Mouse (Mus musculus): Measurements from ENCODE around the gene Syngr2. TPM values are rescaled to one million over a fixed set of nuclear protein-coding genes. Genes with fewer than 3 reads are reported as not detected.
A peak's percentile ranks its signal among the peaks of the same experiment; 100 is the strongest.
"Not testable (repeated sequence)": the region's sequence is repeated elsewhere in the genome, so short reads cannot be mapped to it uniquely, and the experiment has no call there.

Syngr2 gene
- polyA plus RNA-seq, 2 experiments, result 41.4 to 75.8 TPM

DNA sequence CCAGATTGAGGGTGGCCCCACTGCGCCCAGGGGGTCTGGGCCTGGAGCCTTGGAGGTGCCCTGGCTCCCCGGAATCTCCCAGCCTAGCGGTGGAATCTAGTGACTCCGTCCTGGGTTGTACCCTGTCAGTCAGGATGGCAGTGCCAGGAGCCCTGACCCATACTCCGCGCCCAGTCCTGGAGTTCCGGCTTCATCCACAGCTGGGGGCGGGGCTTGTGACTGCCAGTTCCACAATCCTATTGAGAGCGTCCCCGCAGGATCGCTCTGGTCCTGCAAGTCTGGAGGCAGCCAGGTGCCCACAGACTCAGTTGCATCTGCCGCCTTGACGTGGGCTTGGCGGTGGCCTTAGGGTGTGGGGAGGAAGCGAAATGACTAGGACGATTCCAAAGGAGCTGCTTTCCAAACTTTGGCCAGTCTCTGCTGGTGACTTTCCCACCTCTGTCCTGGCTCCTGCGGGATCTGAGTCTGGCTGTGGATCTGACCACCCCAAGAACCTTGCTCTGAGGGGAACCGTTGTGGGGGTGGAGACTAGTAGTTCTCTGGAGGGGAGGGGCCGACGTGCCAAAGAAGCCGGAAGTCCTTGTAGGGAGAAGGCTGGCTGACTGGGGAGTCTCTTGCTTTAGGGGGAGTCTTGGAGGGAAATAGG, 1.1 kb downstream of the Syngr2 start:
- Histone ChIP-seq H3K27me3 (ENCODE audit: control insufficient read depth, insufficient read depth, low read length) (no peaks in the 10 kb centered on the region), H3K27ac (replicated peaks; ENCODE audit: low read depth, low read length) (0 out of 2 replicates have a peak overlapping the region, but pooled peaks have one; percentile 8), H3K4me1 (ENCODE audit: control insufficient read depth, insufficient read depth, low read length) (peaks cover 13% of the 10 kb centered on the region), H3K4me2 (replicated peaks; ENCODE audit: low read depth, low read length, severe bottlenecking) (peak overlapping the region; percentile 88), H3K4me3 (replicated peaks; ENCODE audit: low read length) (peak overlapping the region; percentile 82), H3K9ac (ENCODE audit: low read depth, low read length, severe bottlenecking) (peak overlapping the region; percentile 69), H3K36me3 (ENCODE audit: control insufficient read depth, insufficient read depth, low read length) (peaks cover 34% of the 10 kb centered on the region), H3K9me3 (ENCODE audit: control insufficient read depth, low read length) (no peaks in the 10 kb centered on the region)
- 2% methylated on average over 21 of the region's 21 CpGs for WGBS
- peak; percentile 84 for ATAC-seq (ENCODE audit: low FRiP score, low read depth)
- no peak for TF ChIP-seq POLR2A (IDR thresholded peaks at IDR 0.05; ENCODE audit: borderline replicate concordance, extremely low read depth, insufficient read depth, insufficient read length)
- DNase-seq (ENCODE audit: low spot score), result peak; percentile 75

- TF ChIP-seq POLR2A (IDR thresholded peaks at IDR 0.05; ENCODE audit: borderline replicate concordance, extremely low read depth, insufficient read depth, insufficient read length), result no peak
- Histone ChIP-seq H3K36me3 (ENCODE audit: control insufficient read depth, insufficient read depth, low read length) (peaks cover 64% of the 10 kb centered on the region), H3K4me3 (replicated peaks; ENCODE audit: low read length) (no peak overlapping the region), H3K9ac (ENCODE audit: low read depth, low read length, severe bottlenecking) (no peak overlapping the region), H3K9me3 (ENCODE audit: control insufficient read depth, low read length) (no peaks in the 10 kb centered on the region), H3K27me3 (ENCODE audit: control insufficient read depth, insufficient read depth, low read length) (no peaks in the 10 kb centered on the region), H3K4me1 (ENCODE audit: control insufficient read depth, insufficient read depth, low read length) (peaks cover 13% of the 10 kb centered on the region), H3K27ac (replicated peaks; ENCODE audit: low read depth, low read length) (no peak overlapping the region), H3K4me2 (replicated peaks; ENCODE audit: low read depth, low read length, severe bottlenecking) (no peak overlapping the region)
- 88% methylated on average over 5 of the region's 5 CpGs for WGBS
- DNase-seq (ENCODE audit: low spot score) (no peak), ATAC-seq (ENCODE audit: low FRiP score, low read depth) (no peak)
These were observed 4.4 kb downstream of the Syngr2 start for GRCm38 (mm10) chr11:117813867-117814266.

DNA sequence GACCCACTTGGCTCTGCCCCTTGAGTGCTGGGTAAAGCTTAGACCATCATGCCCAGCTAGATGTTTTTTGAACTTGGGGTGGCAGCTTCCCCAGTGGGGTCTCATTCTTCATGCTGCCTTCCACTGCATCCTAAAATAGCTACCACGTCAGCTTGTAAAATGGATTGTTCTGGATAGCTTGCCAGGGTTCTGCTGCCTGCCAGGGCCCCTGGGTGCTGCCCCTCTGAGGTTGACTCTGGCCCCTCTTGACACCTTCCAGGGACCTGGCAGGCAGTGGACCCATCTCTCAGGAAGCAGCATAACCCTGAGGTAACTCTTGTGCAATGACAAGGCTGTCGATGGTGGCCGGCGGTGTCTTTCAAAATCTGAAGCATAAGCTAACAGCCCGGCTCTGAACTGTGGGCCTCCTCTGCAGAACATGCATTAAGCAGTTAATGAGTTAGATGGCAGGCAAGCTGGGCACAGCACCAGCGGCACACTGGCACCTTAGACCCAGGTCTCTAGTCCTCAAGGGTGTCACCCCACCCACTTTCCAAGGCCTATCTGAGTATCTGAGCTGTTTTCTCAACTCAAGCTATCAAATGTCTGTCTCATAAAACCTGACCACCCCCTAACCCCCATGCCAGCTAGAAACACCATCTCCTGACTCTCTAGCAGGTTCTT, 5.4 kb downstream of the Syngr2 start:
- DNase-seq (ENCODE audit: low spot score) (no peak), ATAC-seq (ENCODE audit: low FRiP score, low read depth) (no peak)
- Histone ChIP-seq H3K4me3 (replicated peaks; ENCODE audit: low read length) (no peak overlapping the region), H3K9me3 (ENCODE audit: control insufficient read depth, low read length) (no peaks in the 10 kb centered on the region), H3K4me2 (replicated peaks; ENCODE audit: low read depth, low read length, severe bottlenecking) (no peak overlapping the region), H3K9ac (ENCODE audit: low read depth, low read length, severe bottlenecking) (no peak overlapping the region), H3K27ac (replicated peaks; ENCODE audit: low read depth, low read length) (no peak overlapping the region), H3K36me3 (ENCODE audit: control insufficient read depth, insufficient read depth, low read length) (peaks cover 71% of the 10 kb centered on the region), H3K27me3 (ENCODE audit: control insufficient read depth, insufficient read depth, low read length) (no peaks in the 10 kb centered on the region), H3K4me1 (ENCODE audit: control insufficient read depth, insufficient read depth, low read length) (peaks cover 9% of the 10 kb centered on the region)
- 92% methylated on average over 6 of the region's 6 CpGs for WGBS
- TF ChIP-seq POLR2A (IDR thresholded peaks at IDR 0.05; ENCODE audit: borderline replicate concordance, extremely low read depth, insufficient read depth, insufficient read length), result no peak

DNA sequence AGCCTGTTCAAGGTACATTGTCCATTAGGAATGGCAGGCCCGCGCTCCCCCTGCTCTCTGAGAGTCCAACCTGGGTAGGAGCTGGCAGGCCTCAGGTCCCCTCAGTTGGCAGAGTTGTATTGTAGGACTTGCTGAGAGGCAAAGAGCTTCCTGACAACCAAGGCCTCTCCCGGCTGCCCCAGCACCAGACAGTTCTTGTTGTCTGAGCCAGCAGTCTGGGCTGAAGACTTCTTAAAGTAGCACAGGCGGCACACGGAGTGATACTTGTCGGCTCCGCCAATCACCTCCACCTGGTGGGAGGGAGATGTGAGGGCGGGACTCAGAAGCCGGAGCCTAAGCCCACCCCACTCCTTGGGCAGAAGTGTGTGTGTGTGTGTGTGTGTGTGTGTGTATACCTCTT, 6.4 kb downstream of the Syngr2 start:
- not testable (repeated sequence) for H3K27ac ChIP-seq (replicated peaks; ENCODE audit: low read depth, low read length); H3K4me2 ChIP-seq (replicated peaks; ENCODE audit: low read depth, low read length, severe bottlenecking); H3K9me3 ChIP-seq (ENCODE audit: control insufficient read depth, low read length); H3K9ac ChIP-seq (ENCODE audit: low read depth, low read length, severe bottlenecking); ATAC-seq (ENCODE audit: low FRiP score, low read depth); H3K4me3 ChIP-seq (replicated peaks; ENCODE audit: low read length); H3K4me1 ChIP-seq (ENCODE audit: control insufficient read depth, insufficient read depth, low read length); DNase-seq (ENCODE audit: low spot score); H3K27me3 ChIP-seq (ENCODE audit: control insufficient read depth, insufficient read depth, low read length)
- H3K36me3 ChIP-seq (ENCODE audit: control insufficient read depth, insufficient read depth, low read length), result peaks cover 78% of the 10 kb centered on the region
- WGBS, result 76% methylated on average over 9 of the region's 9 CpGs

- DNase-seq (ENCODE audit: low spot score) (no peak), ATAC-seq (ENCODE audit: low FRiP score, low read depth) (no peak)
- Histone ChIP-seq H3K4me1 (ENCODE audit: control insufficient read depth, insufficient read depth, low read length) (no peaks in the 10 kb centered on the region), H3K27me3 (ENCODE audit: control insufficient read depth, insufficient read depth, low read length) (no peaks in the 10 kb centered on the region), H3K27ac (replicated peaks; ENCODE audit: low read depth, low read length) (no peak overlapping the region), H3K9ac (ENCODE audit: low read depth, low read length, severe bottlenecking) (no peak overlapping the region), H3K36me3 (ENCODE audit: control insufficient read depth, insufficient read depth, low read length) (peaks cover 84% of the 10 kb centered on the region), H3K9me3 (ENCODE audit: control insufficient read depth, low read length) (no peaks in the 10 kb centered on the region), H3K4me2 (replicated peaks; ENCODE audit: low read depth, low read length, severe bottlenecking) (no peak overlapping the region), H3K4me3 (replicated peaks; ENCODE audit: low read length) (no peak overlapping the region)
- no peak for TF ChIP-seq POLR2A (IDR thresholded peaks at IDR 0.05; ENCODE audit: borderline replicate concordance, extremely low read depth, insufficient read depth, insufficient read length)
- WGBS, result 86% methylated on average over 10 of the region's 13 CpGs
These were observed 7.0 kb downstream of the Syngr2 start for GRCm38 (mm10) chr11:117816389-117816996.
